Mouse (Mus musculus): ENCODE measurements around the gene Ccdc169.

DNA sequence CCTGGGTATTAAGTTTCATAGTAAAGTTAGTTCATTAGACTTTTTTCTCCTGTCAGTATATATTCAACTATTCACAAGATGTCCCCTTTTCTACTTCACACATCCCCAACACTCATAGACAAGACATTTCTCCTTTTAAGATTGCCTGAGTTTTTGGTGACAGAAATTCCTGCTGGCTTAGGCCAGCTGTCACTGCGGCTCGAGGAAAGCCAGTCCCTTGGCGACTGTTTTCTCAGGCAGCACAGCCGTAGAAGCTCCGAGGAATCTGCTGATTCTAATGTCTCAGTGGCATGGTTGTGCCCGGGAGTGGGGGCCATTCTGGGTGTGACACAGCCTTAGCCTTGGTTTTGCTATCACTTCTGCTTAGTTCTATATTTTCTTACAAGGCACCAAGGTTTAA, 40.1 kb downstream of the Ccdc169 start:
- TF ChIP-seq GATA1 (IDR thresholded peaks at IDR 0.05; ENCODE audit: borderline replicate concordance, low read length), result no peak
- no peak for TF ChIP-seq FLI1 (IDR thresholded peaks at IDR 0.05; ENCODE audit: low read length)

Data from megakaryocyte, embryonic 14.5 days (primary cell).